Mouse (Mus musculus): ENCODE data around the gene Eef1akmt2. TPM values are rescaled to one million over a fixed set of nuclear protein-coding genes. Genes with fewer than 3 reads are reported as not detected.

Eef1akmt2 gene
- 10 to 100 TPM; 14.5 to 16.9 TPM for total RNA-seq (2023)

DNA sequence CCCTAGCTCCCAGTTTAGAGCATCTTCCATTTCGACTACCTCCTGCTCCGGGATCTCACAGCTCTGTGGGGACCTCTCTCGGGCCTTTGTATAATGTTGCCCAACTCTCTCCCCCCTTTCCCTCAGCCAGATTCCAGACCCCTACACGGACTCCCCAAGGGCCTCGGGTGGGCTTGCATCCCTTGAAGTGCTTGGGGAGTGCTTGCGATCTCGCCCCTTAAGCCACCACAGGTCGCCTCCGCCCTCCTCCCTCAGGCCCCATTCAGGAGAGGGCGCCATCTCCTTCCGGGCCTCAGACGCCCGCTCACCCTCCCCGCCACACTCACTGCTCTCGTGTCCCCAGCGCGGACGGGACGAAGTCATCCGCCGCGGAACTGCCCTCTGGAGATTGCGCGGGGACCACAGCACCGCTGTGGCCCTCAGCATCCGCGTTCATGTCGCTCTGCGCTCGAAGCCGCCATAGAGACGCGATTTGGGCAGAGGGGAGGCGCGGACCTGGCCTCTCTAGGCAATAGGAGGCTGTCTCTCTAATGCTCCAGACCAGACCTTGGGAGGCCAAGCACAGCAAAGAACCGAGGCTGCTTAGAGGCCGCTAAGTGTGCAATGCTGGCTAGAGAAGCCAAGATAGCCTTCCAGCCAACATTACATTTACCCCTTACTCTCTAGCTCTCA lies at the start of gene Eef1akmt2:
Gene Eef1akmt2 (minus strand): TSS at position 501 of the 672 bp plus-strand sequence.

DNA sequence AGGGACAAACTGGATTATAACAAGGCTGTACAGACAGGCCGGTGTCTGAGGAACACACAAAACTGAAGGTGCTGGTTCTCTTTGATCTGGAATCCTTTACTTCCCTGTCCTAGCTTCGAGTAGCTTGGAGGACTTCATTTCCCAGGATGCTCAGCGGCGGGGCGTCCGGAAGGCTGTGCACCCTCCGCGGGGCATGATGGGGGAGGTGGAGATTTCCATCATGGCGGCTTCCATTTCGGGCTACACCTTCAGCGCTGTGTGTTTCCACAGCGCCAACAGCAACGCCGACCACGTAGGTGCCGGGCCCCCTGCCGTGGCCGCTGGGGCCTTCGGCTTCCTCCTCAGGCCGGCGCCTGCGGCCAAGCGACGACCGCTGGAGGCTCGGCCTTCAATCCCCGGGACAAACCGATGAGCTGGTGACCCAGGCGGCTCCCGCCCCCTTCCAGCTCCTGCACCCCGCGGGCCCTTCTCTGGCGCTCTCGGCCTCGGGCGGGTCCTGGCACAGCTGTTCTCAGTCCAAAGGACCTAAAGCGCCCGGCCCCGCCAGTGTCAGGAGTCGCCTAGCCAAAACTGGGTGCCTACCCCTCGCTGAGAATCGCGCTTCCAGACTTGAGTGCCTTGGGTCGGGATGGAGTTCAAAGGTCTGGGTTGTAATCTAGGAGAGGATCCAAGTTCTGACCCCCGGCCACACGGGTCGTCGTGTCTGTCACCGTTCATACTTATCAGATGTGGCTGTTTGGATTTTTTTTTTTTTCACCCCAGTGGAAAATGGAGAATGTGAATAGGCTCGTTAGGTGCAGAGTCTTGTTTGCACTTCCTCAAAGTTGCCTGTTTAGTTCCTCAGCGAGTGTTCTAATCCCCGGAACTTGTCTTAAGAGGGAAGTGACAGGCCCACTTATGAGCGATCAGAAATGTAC lies 6.8 kb upstream of the Eef1akmt2 start, which contains the start of gene Abraxas2:
Gene Abraxas2 (plus strand): TSS at position 184 of the 917 bp plus-strand sequence.

DNA sequence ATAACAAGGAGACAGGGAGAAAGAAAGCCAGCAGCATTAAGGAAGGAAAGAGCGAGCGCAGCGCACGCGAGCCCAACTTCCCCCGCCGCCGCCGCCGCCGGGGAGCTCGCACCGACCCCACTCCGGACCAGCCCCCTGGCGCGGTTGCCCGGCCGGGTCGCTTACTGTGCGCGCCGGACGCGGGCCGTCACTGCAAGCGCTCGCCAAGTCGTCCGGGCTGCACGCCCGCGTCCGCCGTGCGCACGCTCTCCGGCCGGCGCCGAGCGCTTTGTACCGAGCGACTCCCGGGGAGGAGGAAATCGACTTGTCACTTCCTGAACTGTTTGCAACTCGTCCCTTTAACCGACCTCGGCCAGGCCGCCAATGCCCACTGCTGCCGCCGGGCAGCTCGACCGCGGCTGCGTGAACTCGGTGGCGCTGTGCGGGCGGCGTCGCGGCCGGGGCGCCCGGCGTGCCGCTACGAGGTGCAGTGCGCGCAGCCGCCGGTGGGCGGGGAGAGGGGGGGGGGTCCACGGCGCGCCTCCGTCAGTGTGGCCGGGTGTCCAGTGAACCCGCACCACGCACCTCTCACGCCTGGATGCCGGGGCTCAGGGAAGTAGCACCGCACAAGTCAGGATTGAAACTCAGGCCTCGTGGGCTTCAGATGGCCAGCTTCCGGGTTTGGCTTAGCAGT lies 38.9 kb downstream of the Eef1akmt2 start, which contains the start of gene Fam53b:
Gene Fam53b (minus strand): TSS at position 471 of the 673 bp plus-strand sequence.

Other genes with a start within 250 kb of the Eef1akmt2 start
- gene Lhpp, start 242.0 kb downstream of the Eef1akmt2 start, total RNA-seq (2023) = 1 to 10 TPM; 7.6 to 9.0 TPM
- 10 to 100 TPM; 72.4 to 73.3 TPM for gene Fam53b, start 38.8 kb downstream of the Eef1akmt2 start, total RNA-seq (2023)
- gene Abraxas2, start 6.6 kb upstream of the Eef1akmt2 start, total RNA-seq (2023) = 10 to 100 TPM; 44.0 to 48.0 TPM
- gene Zranb1, start 78.5 kb upstream of the Eef1akmt2 start, total RNA-seq (2023) = 10 to 100 TPM; 27.3 to 27.6 TPM

All from monocyte, adult 59 days (primary cell).